Mouse (Mus musculus): ENCODE data around the gene Clca2.
A peak's percentile ranks its signal among the peaks of the same experiment; 100 is the strongest.

Clca2 gene

GRCm38 (mm10) chr3:145099291-145099690 lies at the start of gene Clca2:
Gene Clca2 (minus strand): TSS chr3:145099443.
- no peak for DNase-seq (ENCODE audit: low spot score)

GRCm38 (mm10) chr3:145147952-145148351 lies 48.7 kb upstream of the Clca2 start:
- DNase-seq (ENCODE audit: low spot score): no peak

GRCm38 (mm10) chr3:145147483-145147882 lies 48.2 kb upstream of the Clca2 start:
- peak; percentile 16 for DNase-seq (ENCODE audit: low spot score)

- DNase-seq (ENCODE audit: low spot score): no peak
These were observed 47.6 kb upstream of the Clca2 start for GRCm38 (mm10) chr3:145146871-145147270.

GRCm38 (mm10) chr3:145143856-145144255 lies 44.6 kb upstream of the Clca2 start:
- no peak for DNase-seq (ENCODE audit: low spot score)

GRCm38 (mm10) chr3:145142925-145143324 lies 43.7 kb upstream of the Clca2 start:
- DNase-seq (ENCODE audit: low spot score): no peak

GRCm38 (mm10) chr3:145140236-145140635 lies 41.0 kb upstream of the Clca2 start:
- no peak for DNase-seq (ENCODE audit: low spot score)

- peak; percentile 71 for DNase-seq (ENCODE audit: low spot score)
These were observed 32.1 kb upstream of the Clca2 start for GRCm38 (mm10) chr3:145131210-145131868.

GRCm38 (mm10) chr3:145129356-145129755 lies 30.1 kb upstream of the Clca2 start:
- DNase-seq (ENCODE audit: low spot score): no peak

GRCm38 (mm10) chr3:145126618-145127017 lies 27.4 kb upstream of the Clca2 start:
- no peak for DNase-seq (ENCODE audit: low spot score)

- DNase-seq (ENCODE audit: low spot score): no peak
These were observed 20.2 kb upstream of the Clca2 start for GRCm38 (mm10) chr3:145119425-145119824.

GRCm38 (mm10) chr3:145119002-145119358 lies 19.7 kb upstream of the Clca2 start:
- no peak for DNase-seq (ENCODE audit: low spot score)

GRCm38 (mm10) chr3:145118254-145119001 lies 19.2 kb upstream of the Clca2 start, which contains the start of gene Odf2l:
Gene Odf2l (plus strand): TSS chr3:145118588.
- DNase-seq (ENCODE audit: low spot score): peak; percentile 98

- DNase-seq (ENCODE audit: low spot score): no peak
These were observed 18.4 kb upstream of the Clca2 start for GRCm38 (mm10) chr3:145117637-145118036.

GRCm38 (mm10) chr3:145115169-145115568 lies 15.9 kb upstream of the Clca2 start:
- DNase-seq (ENCODE audit: low spot score): no peak

GRCm38 (mm10) chr3:145105773-145106504 lies 6.7 kb upstream of the Clca2 start:
- DNase-seq (ENCODE audit: low spot score): no peak

- no peak for DNase-seq (ENCODE audit: low spot score)
These were observed 6.0 kb upstream of the Clca2 start for GRCm38 (mm10) chr3:145105076-145105772.

GRCm38 (mm10) chr3:145103770-145104169 lies 4.5 kb upstream of the Clca2 start:
- no peak for DNase-seq (ENCODE audit: low spot score)

- DNase-seq (ENCODE audit: low spot score): no peak
These were observed 4.1 kb upstream of the Clca2 start for GRCm38 (mm10) chr3:145103321-145103720.

GRCm38 (mm10) chr3:145101891-145102555 lies 2.8 kb upstream of the Clca2 start:
- DNase-seq (ENCODE audit: low spot score): no peak

GRCm38 (mm10) chr3:145087857-145088598 lies 11.2 kb downstream of the Clca2 start:
- DNase-seq (ENCODE audit: low spot score): no peak

Measured in embryo, embryonic 10.5 days (tissue).